Mouse (Mus musculus): ENCODE measurements around the gene Vwa8. TPM values are rescaled to one million over a fixed set of nuclear protein-coding genes. Genes with fewer than 3 reads are reported as not detected.

The Vwa8 gene
- polyA plus RNA-seq, 1 experiment from 2014 or later = 11.7 TPM

GRCm38 (mm10) chr14:79214660-79215249 lies 365.9 kb downstream of the Vwa8 start:
- no peak overlapping the region for H3K4me3 ChIP-seq (ENCODE audit: low read depth, low read length)
- WGBS = 48% methylated on average over 8 of the region's 8 CpGs
- DNase-seq (ENCODE audit: low spot score) (peak; percentile 31), ATAC-seq (ENCODE audit: low FRiP score, low TSS enrichment) (0 out of 2 replicates have a peak, but pooled peaks have one; percentile 32)
- H3K9ac ChIP-seq (ENCODE audit: low read length) = no peak overlapping the region
- no peak overlapping the region for H3K4me2 ChIP-seq (replicated peaks; ENCODE audit: low read depth)
- no peaks in the 10 kb centered on the region for H3K4me1 ChIP-seq (replicated peaks; ENCODE audit: control insufficient read depth, insufficient read depth)
- H3K36me3 ChIP-seq (ENCODE audit: control insufficient read depth, insufficient read depth, low read length) = no peaks in the 10 kb centered on the region
- no peaks in the 10 kb centered on the region for H3K27me3 ChIP-seq (ENCODE audit: control insufficient read depth, insufficient read depth, low read length)
- no peaks in the 10 kb centered on the region for H3K9me3 ChIP-seq (ENCODE audit: control insufficient read depth, low read length)
- no peak for TF ChIP-seq EP300 (optimal IDR thresholded peaks at IDR 0.05)
- no peak for TF ChIP-seq CTCF (IDR thresholded peaks at IDR 0.05; ENCODE audit: low read depth)
- no peak overlapping the region for H3K27ac ChIP-seq (replicated peaks)

- Histone ChIP-seq H3K27ac (replicated peaks) (no peak overlapping the region), H3K4me3 (ENCODE audit: low read depth, low read length) (no peak overlapping the region), H3K9me3 (ENCODE audit: control insufficient read depth, low read length) (no peaks in the 10 kb centered on the region), H3K27me3 (ENCODE audit: control insufficient read depth, insufficient read depth, low read length) (no peaks in the 10 kb centered on the region), H3K36me3 (ENCODE audit: control insufficient read depth, insufficient read depth, low read length) (no peaks in the 10 kb centered on the region), H3K9ac (ENCODE audit: low read length) (no peak overlapping the region), H3K4me1 (replicated peaks; ENCODE audit: control insufficient read depth, insufficient read depth) (no peaks in the 10 kb centered on the region), H3K4me2 (replicated peaks; ENCODE audit: low read depth) (no peak overlapping the region)
- no peak for ATAC-seq (ENCODE audit: low FRiP score, low TSS enrichment)
- WGBS = 60% methylated on average over 2 of the region's 2 CpGs
- no peak for DNase-seq (ENCODE audit: low spot score)
- TF ChIP-seq EP300 (optimal IDR thresholded peaks at IDR 0.05) (no peak), CTCF (IDR thresholded peaks at IDR 0.05; ENCODE audit: low read depth) (no peak)
Observed at GRCm38 (mm10) chr14:79216366-79216765, 367.5 kb downstream of the Vwa8 start.

GRCm38 (mm10) chr14:79223431-79224036 lies 374.7 kb downstream of the Vwa8 start:
- Histone ChIP-seq H3K4me3 (ENCODE audit: low read depth, low read length) (no peak overlapping the region), H3K36me3 (ENCODE audit: control insufficient read depth, insufficient read depth, low read length) (no peaks in the 10 kb centered on the region), H3K4me2 (replicated peaks; ENCODE audit: low read depth) (no peak overlapping the region), H3K9me3 (ENCODE audit: control insufficient read depth, low read length) (no peaks in the 10 kb centered on the region), H3K4me1 (replicated peaks; ENCODE audit: control insufficient read depth, insufficient read depth) (no peaks in the 10 kb centered on the region), H3K27me3 (ENCODE audit: control insufficient read depth, insufficient read depth, low read length) (no peaks in the 10 kb centered on the region), H3K27ac (replicated peaks) (no peak overlapping the region), H3K9ac (ENCODE audit: low read length) (no peak overlapping the region)
- DNase-seq (ENCODE audit: low spot score) = no peak
- TF ChIP-seq EP300 (optimal IDR thresholded peaks at IDR 0.05) (no peak), CTCF (IDR thresholded peaks at IDR 0.05; ENCODE audit: low read depth) (no peak)
- no peak for ATAC-seq (ENCODE audit: low FRiP score, low TSS enrichment)
- WGBS = 80% methylated on average over 12 of the region's 12 CpGs

- Histone ChIP-seq H3K4me2 (replicated peaks; ENCODE audit: low read depth) (no peak overlapping the region), H3K27ac (replicated peaks) (no peak overlapping the region), H3K4me3 (ENCODE audit: low read depth, low read length) (no peak overlapping the region), H3K9ac (ENCODE audit: low read length) (no peak overlapping the region), H3K4me1 (replicated peaks; ENCODE audit: control insufficient read depth, insufficient read depth) (no peaks in the 10 kb centered on the region), H3K36me3 (ENCODE audit: control insufficient read depth, insufficient read depth, low read length) (no peaks in the 10 kb centered on the region), H3K27me3 (ENCODE audit: control insufficient read depth, insufficient read depth, low read length) (no peaks in the 10 kb centered on the region), H3K9me3 (ENCODE audit: control insufficient read depth, low read length) (no peaks in the 10 kb centered on the region)
- 77% methylated on average over 8 of the region's 8 CpGs for WGBS
- ATAC-seq (ENCODE audit: low FRiP score, low TSS enrichment) (no peak), DNase-seq (ENCODE audit: low spot score) (no peak)
- TF ChIP-seq EP300 (optimal IDR thresholded peaks at IDR 0.05) (no peak), CTCF (IDR thresholded peaks at IDR 0.05; ENCODE audit: low read depth) (no peak)
Observed at GRCm38 (mm10) chr14:79225458-79225857, 376.6 kb downstream of the Vwa8 start.

GRCm38 (mm10) chr14:79226056-79226455 lies 377.2 kb downstream of the Vwa8 start:
- H3K9me3 ChIP-seq (ENCODE audit: control insufficient read depth, low read length) = no peaks in the 10 kb centered on the region
- H3K4me1 ChIP-seq (replicated peaks; ENCODE audit: control insufficient read depth, insufficient read depth) = no peaks in the 10 kb centered on the region
- WGBS = 52% methylated on average over 9 of the region's 9 CpGs
- no peak overlapping the region for H3K4me2 ChIP-seq (replicated peaks; ENCODE audit: low read depth)
- no peak overlapping the region for H3K9ac ChIP-seq (ENCODE audit: low read length)
- no peak overlapping the region for H3K4me3 ChIP-seq (ENCODE audit: low read depth, low read length)
- H3K27me3 ChIP-seq (ENCODE audit: control insufficient read depth, insufficient read depth, low read length) = no peaks in the 10 kb centered on the region
- DNase-seq (ENCODE audit: low spot score) (no peak), ATAC-seq (ENCODE audit: low FRiP score, low TSS enrichment) (no peak)
- TF ChIP-seq EP300 (optimal IDR thresholded peaks at IDR 0.05) (no peak), CTCF (IDR thresholded peaks at IDR 0.05; ENCODE audit: low read depth) (no peak)
- H3K27ac ChIP-seq (replicated peaks) = no peak overlapping the region
- H3K36me3 ChIP-seq (ENCODE audit: control insufficient read depth, insufficient read depth, low read length) = no peaks in the 10 kb centered on the region

- WGBS = 91% methylated on average over 6 of the region's 6 CpGs
- H3K4me1 ChIP-seq (replicated peaks; ENCODE audit: control insufficient read depth, insufficient read depth) = no peaks in the 10 kb centered on the region
- no peak for ATAC-seq (ENCODE audit: low FRiP score, low TSS enrichment)
- DNase-seq (ENCODE audit: low spot score) = no peak
- no peak overlapping the region for H3K27ac ChIP-seq (replicated peaks)
- TF ChIP-seq CTCF (IDR thresholded peaks at IDR 0.05; ENCODE audit: low read depth) (no peak), EP300 (optimal IDR thresholded peaks at IDR 0.05) (no peak)
- H3K9ac ChIP-seq (ENCODE audit: low read length) = no peak overlapping the region
- no peak overlapping the region for H3K4me2 ChIP-seq (replicated peaks; ENCODE audit: low read depth)
- no peaks in the 10 kb centered on the region for H3K9me3 ChIP-seq (ENCODE audit: control insufficient read depth, low read length)
- H3K36me3 ChIP-seq (ENCODE audit: control insufficient read depth, insufficient read depth, low read length) = no peaks in the 10 kb centered on the region
- no peaks in the 10 kb centered on the region for H3K27me3 ChIP-seq (ENCODE audit: control insufficient read depth, insufficient read depth, low read length)
- H3K4me3 ChIP-seq (ENCODE audit: low read depth, low read length) = no peak overlapping the region
Observed at GRCm38 (mm10) chr14:79226741-79227140, 377.9 kb downstream of the Vwa8 start.

Measured in stomach, postnatal 0 days (tissue).